Mouse (Mus musculus) C2C12 (cell line): ENCODE data around the gene Vipr1.

ENCODE experiments used
- CTCF ChIP-seq: IDR thresholded peaks from one replicate; pipeline ENCODE4 v1.5.1; 2011; ENCODE audit not compliant: control insufficient read depth, insufficient read depth, insufficient read length
- USF1 ChIP-seq: IDR thresholded peaks from one replicate; pipeline ENCODE4 v1.6.1; 2011; ENCODE audit warnings: low read depth, mild to moderate bottlenecking, control low read depth, moderate library complexity

- TF ChIP-seq USF1 (no peak), CTCF (peak; percentile 73)
These were observed 37.0 kb downstream of the Vipr1 start for GRCm38 (mm10) chr9:121679549-121679948.
